ENCODE assay signal across 24 mouse cellular contexts in genomic region chr17:62393355-62394006, GRCm38 (mm10).
DNase-seq lines count a peak whose midpoint lies in the region; ATAC-seq and TF ChIP-seq lines count a peak whose summit lies in the region.
"Had no signal": no experiment of that assay in that cellular context is flagged by ENCODE, and none has a peak within 500 bp of the region (broad histone marks: within the 10 kb centered on the region; RNA-seq: fewer than 3 reads in every experiment).

No protein-coding gene starts in this region.

- no peak overlapping the region for H3K4me2 ChIP-seq in heart, embryonic 12.5 days
- no peak overlapping the region for H3K4me2 ChIP-seq in kidney, embryonic 15.5 days
- no peak overlapping the region for H3K4me2 ChIP-seq in kidney, postnatal 0 days (ENCODE audit: low read length)
- H3K4me2 ChIP-seq in midbrain, embryonic 11.5 days, result no peak overlapping the region
- no peak overlapping the region for H3K4me2 ChIP-seq in midbrain, embryonic 13.5 days (replicated peaks)
- H3K4me2 ChIP-seq: embryonic facial prominence, embryonic 12.5 days; forebrain, embryonic 13.5 days; forebrain, embryonic 15.5 days had no signal

- WGBS in heart, embryonic 10.5 days, result 91% methylated on average over 8 of the region's 8 CpGs
- 89% methylated on average over 8 of the region's 8 CpGs for WGBS in heart, embryonic 12.5 days
- 70% methylated on average over 8 of the region's 8 CpGs for WGBS in kidney, embryonic 15.5 days
- WGBS in kidney, postnatal 0 days, result 58% methylated on average over 8 of the region's 8 CpGs
- 92% methylated on average over 8 of the region's 8 CpGs for WGBS in midbrain, embryonic 11.5 days
- 92% methylated on average over 8 of the region's 8 CpGs for WGBS in midbrain, embryonic 13.5 days

- H3K9ac ChIP-seq in heart, embryonic 12.5 days, result no peak overlapping the region
- H3K9ac ChIP-seq in kidney, embryonic 15.5 days, result no peak overlapping the region
- no peak overlapping the region for H3K9ac ChIP-seq in kidney, postnatal 0 days (ENCODE audit: low read depth, low read length)
- no peak overlapping the region for H3K9ac ChIP-seq in midbrain, embryonic 11.5 days (ENCODE audit: low read length)
- H3K9ac ChIP-seq in midbrain, embryonic 13.5 days (replicated peaks), result no peak overlapping the region
- H3K9ac ChIP-seq: embryonic facial prominence, embryonic 12.5 days; forebrain, embryonic 13.5 days; forebrain, embryonic 15.5 days had no signal

- H3K9me3 ChIP-seq in heart, embryonic 10.5 days, result no peaks in the 10 kb centered on the region
- no peaks in the 10 kb centered on the region for H3K9me3 ChIP-seq in heart, embryonic 12.5 days (replicated peaks)
- no peaks in the 10 kb centered on the region for H3K9me3 ChIP-seq in kidney, embryonic 15.5 days (replicated peaks)
- no peaks in the 10 kb centered on the region for H3K9me3 ChIP-seq in kidney, postnatal 0 days (replicated peaks; ENCODE audit: low read length)
- H3K9me3 ChIP-seq in midbrain, embryonic 11.5 days (ENCODE audit: control insufficient read depth, low read length), result no peaks in the 10 kb centered on the region
- H3K9me3 ChIP-seq in midbrain, embryonic 13.5 days, result no peaks in the 10 kb centered on the region
- H3K9me3 ChIP-seq: embryonic facial prominence, embryonic 10.5 days; embryonic facial prominence, embryonic 12.5 days; forebrain, embryonic 13.5 days; forebrain, embryonic 15.5 days; G1E had no signal

- no peaks in the 10 kb centered on the region for H3K27me3 ChIP-seq in heart, embryonic 10.5 days (ENCODE audit: insufficient read depth, poor library complexity, severe bottlenecking)
- no peaks in the 10 kb centered on the region for H3K27me3 ChIP-seq in heart, embryonic 12.5 days (replicated peaks)
- no peaks in the 10 kb centered on the region for H3K27me3 ChIP-seq in kidney, embryonic 15.5 days
- H3K27me3 ChIP-seq in kidney, postnatal 0 days (ENCODE audit: insufficient read depth, low read length), result no peaks in the 10 kb centered on the region
- H3K27me3 ChIP-seq in midbrain, embryonic 11.5 days (ENCODE audit: control insufficient read depth, insufficient read depth, low read length), result no peaks in the 10 kb centered on the region
- no peaks in the 10 kb centered on the region for H3K27me3 ChIP-seq in midbrain, embryonic 13.5 days
- H3K27me3 ChIP-seq: CH12.LX; embryonic facial prominence, embryonic 12.5 days; forebrain, embryonic 13.5 days; forebrain, embryonic 15.5 days had no signal

- H3K36me3 ChIP-seq in heart, embryonic 10.5 days, result no peaks in the 10 kb centered on the region
- H3K36me3 ChIP-seq in heart, embryonic 12.5 days, result no peaks in the 10 kb centered on the region
- H3K36me3 ChIP-seq in kidney, embryonic 15.5 days, result no peaks in the 10 kb centered on the region
- no peaks in the 10 kb centered on the region for H3K36me3 ChIP-seq in kidney, postnatal 0 days (ENCODE audit: insufficient read depth, low read length)
- H3K36me3 ChIP-seq in midbrain, embryonic 11.5 days (ENCODE audit: control insufficient read depth, insufficient read depth, low read length), result no peaks in the 10 kb centered on the region
- no peaks in the 10 kb centered on the region for H3K36me3 ChIP-seq in midbrain, embryonic 13.5 days
- H3K36me3 ChIP-seq: embryonic facial prominence, embryonic 10.5 days; embryonic facial prominence, embryonic 12.5 days; forebrain, embryonic 15.5 days; G1E had no signal

- no peaks in the 10 kb centered on the region for H3K4me1 ChIP-seq in heart, embryonic 10.5 days
- no peaks in the 10 kb centered on the region for H3K4me1 ChIP-seq in heart, embryonic 12.5 days (replicated peaks)
- H3K4me1 ChIP-seq in kidney, embryonic 15.5 days, result no peaks in the 10 kb centered on the region
- no peaks in the 10 kb centered on the region for H3K4me1 ChIP-seq in kidney, postnatal 0 days (replicated peaks; ENCODE audit: insufficient read depth, low read length)
- no peaks in the 10 kb centered on the region for H3K4me1 ChIP-seq in midbrain, embryonic 11.5 days (ENCODE audit: control insufficient read depth, insufficient read depth, low read length)
- H3K4me1 ChIP-seq in midbrain, embryonic 13.5 days (replicated peaks), result no peaks in the 10 kb centered on the region
- H3K4me1 ChIP-seq: embryonic facial prominence, embryonic 10.5 days; embryonic facial prominence, embryonic 12.5 days; forebrain, embryonic 13.5 days; forebrain, embryonic 15.5 days had no signal

- no peak overlapping the region for H3K4me3 ChIP-seq in heart, embryonic 10.5 days
- no peak overlapping the region for H3K4me3 ChIP-seq in heart, embryonic 12.5 days
- no peak overlapping the region for H3K4me3 ChIP-seq in kidney, embryonic 15.5 days (replicated peaks)
- no peak overlapping the region for H3K4me3 ChIP-seq in kidney, postnatal 0 days (replicated peaks; ENCODE audit: low read depth, low read length)
- no peak overlapping the region for H3K4me3 ChIP-seq in midbrain, embryonic 11.5 days (ENCODE audit: low read depth, low read length)
- no peak overlapping the region for H3K4me3 ChIP-seq in midbrain, embryonic 13.5 days (replicated peaks)
- H3K4me3 ChIP-seq: embryonic facial prominence, embryonic 10.5 days; embryonic facial prominence, embryonic 12.5 days; forebrain, embryonic 13.5 days; forebrain, embryonic 15.5 days had no signal

- no peak overlapping the region for H3K27ac ChIP-seq in heart, embryonic 10.5 days
- H3K27ac ChIP-seq in heart, embryonic 12.5 days (ENCODE audit: poor library complexity, severe bottlenecking), result no peak overlapping the region
- H3K27ac ChIP-seq in kidney, embryonic 15.5 days, result no peak overlapping the region
- no peak overlapping the region for H3K27ac ChIP-seq in kidney, postnatal 0 days
- H3K27ac ChIP-seq in midbrain, embryonic 11.5 days (ENCODE audit: low read depth, low read length), result no peak overlapping the region
- no peak overlapping the region for H3K27ac ChIP-seq in midbrain, embryonic 13.5 days
- H3K27ac ChIP-seq: embryonic facial prominence, embryonic 10.5 days; embryonic facial prominence, embryonic 12.5 days; forebrain, embryonic 13.5 days; forebrain, embryonic 15.5 days had no signal

- no peak for ATAC-seq in heart, embryonic 12.5 days (ENCODE audit: insufficient number of reproducible peaks, low FRiP score)
- peak; percentile 92 for ATAC-seq in kidney, embryonic 15.5 days (replicated peaks; ENCODE audit: low FRiP score)
- ATAC-seq in kidney, postnatal 0 days (replicated peaks; ENCODE audit: low FRiP score, low read depth), result peak; percentile 75; the same call in 1 of the 2 replicates
- no peak for ATAC-seq in midbrain, embryonic 11.5 days (ENCODE audit: low FRiP score)
- ATAC-seq in midbrain, embryonic 13.5 days, result no peak
- ATAC-seq: CD4-positive, CD25-positive, alpha-beta regulatory T cell, adult 4 months; forebrain, embryonic 13.5 days; forebrain, embryonic 15.5 days had no signal

- no peak for TF ChIP-seq CTCF in kidney, postnatal 0 days (IDR thresholded peaks at IDR 0.05; ENCODE audit: low read depth)

- DNase-seq in heart, embryonic 10.5 days (ENCODE audit: low spot score), result peak; percentile 54
- DNase-seq in kidney, adult 11 months, result no peak
- peak; percentile 61 for DNase-seq in kidney, postnatal 0 days (ENCODE audit: low spot score)
- DNase-seq in kidney, adult 8-10 months, result no peak
- DNase-seq in midbrain, embryonic 11.5 days (ENCODE audit: low spot score, missing footprints), result peak; percentile 51
- DNase-seq: adrenal gland, adult 2 months; adrenal gland, postnatal 10 days; adrenal gland, postnatal 25 days; B cell, adult 2 months; cerebellum, adult 11 months; cerebellum, adult 2 months; cerebellum, adult 9-10 months; cerebellum, postnatal 10 days; cerebellum, postnatal 25 days had no signal

Comparison
In these comparisons a context has a peak if more than half of its experiments do, and no peak if none do; other contexts are left out.
1. DNase-seq: peak in heart, embryonic 10.5 days (single experiment), kidney, postnatal 0 days (single experiment) and midbrain, embryonic 11.5 days (single experiment); none in kidney, adult 11 months (single experiment) and kidney, adult 8-10 months (0 of 2).
2. ATAC-seq: peak in kidney, embryonic 15.5 days (single experiment) and kidney, postnatal 0 days (single experiment); none in heart, embryonic 12.5 days (single experiment), midbrain, embryonic 11.5 days (single experiment) and midbrain, embryonic 13.5 days (single experiment).